Mouse (Mus musculus) heart, embryonic 12.5 days (tissue): Measurements from ENCODE around the gene C2cd2l. TPM values are rescaled to one million over a fixed set of nuclear protein-coding genes. Genes with fewer than 3 reads are reported as not detected.

Source experiments
- ATAC-seq: fragments of 200-750 bp; cut with Nextera tagmentation; 2 replicates; pipeline ENCODE4 v1.8.0; 2017; ENCODE audit warnings: moderate TSS enrichment, moderate library complexity; ENCODE audit not compliant: insufficient number of reproducible peaks, low FRiP score
- H3K27ac ChIP-seq: fragments of 300-500 bp; sonication (generic); 2 replicates; pipeline ENCODE4 v1.5.1; 2016; ENCODE audit warnings: mild to moderate bottlenecking, moderate library complexity; ENCODE audit not compliant: poor library complexity, severe bottlenecking
- H3K27me3 ChIP-seq: fragments of 300-500 bp; sonication (generic); replicated peaks from 2 replicates; pipeline ENCODE4 v1.6.1; 2016; ENCODE audit warnings: mild to moderate bottlenecking, moderate library complexity
- H3K36me3 ChIP-seq: fragments of 300-500 bp; sonication (generic); 2 replicates; pipeline ENCODE4 v1.6.1; 2016; ENCODE audit warnings: mild to moderate bottlenecking, moderate library complexity
- H3K4me1 ChIP-seq: fragments of 300-500 bp; sonication (generic); replicated peaks from 2 replicates; pipeline ENCODE4 v1.6.1; 2016; ENCODE audit warnings: mild to moderate bottlenecking
- H3K4me2 ChIP-seq: fragments of 300-500 bp; sonication (generic); 2 replicates; pipeline ENCODE4 v1.6.1; 2016; ENCODE audit warnings: mild to moderate bottlenecking, moderate library complexity
- H3K4me3 ChIP-seq: fragments of 300-500 bp; sonication (generic); 2 replicates; pipeline ENCODE4 v1.5.1; 2016; ENCODE audit warnings: mild to moderate bottlenecking
- H3K9ac ChIP-seq: fragments of 300-500 bp; sonication (generic); 2 replicates; pipeline ENCODE4 v1.6.1; 2016; ENCODE audit warnings: mild to moderate bottlenecking, moderate library complexity
- H3K9me3 ChIP-seq: fragments of 300-500 bp; sonication (generic); replicated peaks from 2 replicates; pipeline ENCODE4 v1.6.1; 2016; ENCODE audit warnings: mild to moderate bottlenecking, moderate library complexity
- WGBS: fragments of 180-500 bp; shearing (Covaris S2); methylation state at CpG from one replicate; pipeline ENCODE4 v1.1.7; 2016; 5-methylcytosine and 5-hydroxymethylcytosine counted together
- microRNA-seq: library from miRNA; unstranded; fragments of <30 nt; microRNA quantifications from one replicate; pipeline ENCODE4, GENCODE M21; 2017
- polyA plus RNA-seq: library from polyadenylated mRNA; unstranded; fragments of >200 nt; fragmentation: Nextera tagmentation; extraction: Ambion mirVana; gene quantifications from 2 replicates; pipeline ENCODE4 v1.2.1, GENCODE M21; 2016

Gene C2cd2l
- polyA plus RNA-seq, 1 experiment from 2014 or later, result 10.3 TPM

- no peak for ATAC-seq
- peaks cover 8% of the 10 kb centered on the region; the same call in 1 of the 2 replicates for H3K27me3 ChIP-seq
- WGBS, result 82% methylated on average over 14 of the region's 14 CpGs
Observed at GRCm38 (mm10) chr9:44261388-44261787, 58.7 kb downstream of the C2cd2l start.

More at GRCm38 (mm10) chr9:44261388-44261787, 58.7 kb downstream of the C2cd2l start:
- no peak overlapping the region for H3K27ac ChIP-seq
- 0 out of 2 replicates have a peak, but pooled peaks cover under 1% of the 10 kb centered on the region for H3K4me1 ChIP-seq
- H3K36me3 ChIP-seq, result peaks cover 14% of the 10 kb centered on the region; the same call in 1 of the 2 replicates
- no peak overlapping the region for H3K9ac ChIP-seq
- no peak overlapping the region for H3K4me2 ChIP-seq
- H3K9me3 ChIP-seq, result no peaks in the 10 kb centered on the region
- H3K4me3 ChIP-seq, result no peak overlapping the region

Small RNAs within 50 kb of the gene (microRNA-seq; reads per million reads assigned to microRNA genes)
- not detected for gene Gm44335

Other genes with a start within 250 kb of the C2cd2l start
- not detected in 2 replicates for gene Mfrp, start 218.6 kb downstream of the C2cd2l start, polyA plus RNA-seq
- gene C1qtnf5, start 213.0 kb downstream of the C2cd2l start, polyA plus RNA-seq, result 0.67 and 1.1 TPM in 2 replicates
- 0.20 TPM in 1 of 2 replicates, not detected in the other for gene Gm49380, start 206.8 kb downstream of the C2cd2l start, polyA plus RNA-seq
- 48.4 and 51.3 TPM in 2 replicates for gene Rnf26, start 206.8 kb downstream of the C2cd2l start, polyA plus RNA-seq
- 129 and 130 TPM in 2 replicates for gene Mcam, start 185.8 kb downstream of the C2cd2l start, polyA plus RNA-seq
- gene Cbl, start 86.2 kb downstream of the C2cd2l start, polyA plus RNA-seq, result 18.3 and 20.0 TPM in 2 replicates
- not detected in 2 replicates for gene Ccdc153, start 79.6 kb downstream of the C2cd2l start, polyA plus RNA-seq
- gene Pdzd3, start 68.8 kb downstream of the C2cd2l start, polyA plus RNA-seq, result not detected in 2 replicates
- 6.9 and 7.7 TPM in 2 replicates for gene Nlrx1, start 51.7 kb downstream of the C2cd2l start, polyA plus RNA-seq
- gene Abcg4, start 31.7 kb downstream of the C2cd2l start, polyA plus RNA-seq, result 4.3 and 4.6 TPM in 2 replicates
- 16.5 and 18.3 TPM in 2 replicates for gene Hinfp, start 14.6 kb downstream of the C2cd2l start, polyA plus RNA-seq
- 29.7 and 31.4 TPM in 2 replicates for gene Dpagt1, start 5.7 kb upstream of the C2cd2l start, polyA plus RNA-seq
- 221 and 231 TPM in 2 replicates for gene H2afx, start 14.4 kb upstream of the C2cd2l start, polyA plus RNA-seq
- gene Hmbs, start 23.9 kb upstream of the C2cd2l start, polyA plus RNA-seq, result 158 and 176 TPM in 2 replicates
- 19.7 and 21.8 TPM in 2 replicates for gene Vps11, start 41.4 kb upstream of the C2cd2l start, polyA plus RNA-seq
- 21.5 and 23.6 TPM in 2 replicates for gene Hyou1, start 59.2 kb upstream of the C2cd2l start, polyA plus RNA-seq
- gene Slc37a4, start 76.6 kb upstream of the C2cd2l start, polyA plus RNA-seq, result 28.1 and 33.0 TPM in 2 replicates
- 1,234 and 1,239 TPM in 2 replicates for gene Rps25, start 86.9 kb upstream of the C2cd2l start, polyA plus RNA-seq
- gene Trappc4, start 87.3 kb upstream of the C2cd2l start, polyA plus RNA-seq, result 82.6 and 85.2 TPM in 2 replicates
- 19.1 and 21.6 TPM in 2 replicates for gene Ccdc84, start 98.3 kb upstream of the C2cd2l start, polyA plus RNA-seq
- not detected in 2 replicates for gene Foxr1, start 120.9 kb upstream of the C2cd2l start, polyA plus RNA-seq
- gene Upk2, start 134.7 kb upstream of the C2cd2l start, polyA plus RNA-seq, result 0.42 TPM in 1 of 2 replicates, not detected in the other
- 11.3 and 12.3 TPM in 2 replicates for gene Bcl9l, start 162.5 kb upstream of the C2cd2l start, polyA plus RNA-seq
- not detected in 2 replicates for gene Cxcr5, start 241.6 kb upstream of the C2cd2l start, polyA plus RNA-seq